ENCODE assay signal across 19 mouse cellular contexts in the genomic region with DNA sequence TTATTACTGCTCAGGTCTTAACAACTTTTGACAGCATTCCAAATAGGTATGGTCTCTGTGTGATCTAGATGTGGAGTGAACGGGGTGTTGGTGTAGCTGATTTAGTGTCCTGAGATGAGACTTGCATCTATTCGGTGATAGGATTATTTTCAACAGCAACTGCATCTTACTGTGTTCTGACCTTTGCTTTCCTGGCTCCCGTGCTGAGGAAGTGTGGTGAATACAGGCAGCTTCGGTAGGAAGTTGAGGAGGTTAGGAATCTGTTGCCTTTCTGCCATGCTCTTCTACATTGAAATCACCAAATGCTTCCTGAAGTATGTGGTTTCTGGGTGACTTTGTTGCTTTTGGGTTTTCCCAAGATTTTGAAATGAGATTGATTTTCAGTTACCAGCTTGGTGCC. TPM values are rescaled to one million over a fixed set of nuclear protein-coding genes. Genes with fewer than 3 reads are reported as not detected.
DNase-seq lines count a peak whose midpoint lies in the region; ATAC-seq and TF ChIP-seq lines count a peak whose summit lies in the region.
"Had no signal": no experiment of that assay in that cellular context is flagged by ENCODE, and none has a peak within 500 bp of the region (broad histone marks: within the 10 kb centered on the region; RNA-seq: fewer than 3 reads in every experiment).

No protein-coding gene starts in this region.

- no peak for TF ChIP-seq CTCF in stomach, postnatal 0 days (IDR thresholded peaks at IDR 0.05; ENCODE audit: low read depth)

- 69% methylated on average over 4 of the region's 4 CpGs for WGBS in heart, embryonic 13.5 days
- 92% methylated on average over 4 of the region's 4 CpGs for WGBS in limb, embryonic 12.5 days
- 87% methylated on average over 4 of the region's 4 CpGs for WGBS in limb, embryonic 10.5 days
- WGBS in stomach, embryonic 14.5 days, result 79% methylated on average over 4 of the region's 4 CpGs
- WGBS in stomach, postnatal 0 days, result 77% methylated on average over 4 of the region's 4 CpGs

- H3K4me3 ChIP-seq in heart, embryonic 13.5 days, result no peak overlapping the region
- H3K4me3 ChIP-seq in limb, embryonic 12.5 days (replicated peaks), result no peak overlapping the region
- H3K4me3 ChIP-seq in limb, embryonic 10.5 days, result no peak overlapping the region
- H3K4me3 ChIP-seq in stomach, embryonic 14.5 days (ENCODE audit: low read depth, low read length), result no peak overlapping the region
- H3K4me3 ChIP-seq in stomach, postnatal 0 days (ENCODE audit: low read depth, low read length), result no peak overlapping the region
- H3K4me3 ChIP-seq: embryonic facial prominence, embryonic 12.5 days; forebrain, embryonic 15.5 days; hindbrain, embryonic 13.5 days had no signal

- no peak for ATAC-seq in heart, embryonic 13.5 days (ENCODE audit: extremely low read depth, insufficient number of reproducible peaks, low FRiP score, low TSS enrichment)
- no peak for ATAC-seq in limb, embryonic 12.5 days (ENCODE audit: insufficient number of reproducible peaks, insufficient read depth, low FRiP score, low TSS enrichment, low read depth)
- ATAC-seq in stomach, embryonic 14.5 days (ENCODE audit: insufficient number of reproducible peaks, insufficient read depth, low FRiP score, low read depth), result no peak
- ATAC-seq in stomach, postnatal 0 days (ENCODE audit: low FRiP score, low TSS enrichment), result no peak
- ATAC-seq: activated CD4-positive, CD25-positive, alpha-beta regulatory T cell, adult 4 months; forebrain, embryonic 15.5 days; hindbrain, postnatal 0 days; Patski had no signal

- no peak overlapping the region for H3K4me2 ChIP-seq in heart, embryonic 13.5 days
- H3K4me2 ChIP-seq in limb, embryonic 12.5 days, result no peak overlapping the region
- H3K4me2 ChIP-seq in stomach, embryonic 14.5 days (replicated peaks; ENCODE audit: low read depth, low read length), result no peak overlapping the region
- no peak overlapping the region for H3K4me2 ChIP-seq in stomach, postnatal 0 days (replicated peaks; ENCODE audit: low read depth)
- H3K4me2 ChIP-seq: embryonic facial prominence, embryonic 12.5 days; forebrain, embryonic 15.5 days; hindbrain, embryonic 13.5 days had no signal

- H3K27ac ChIP-seq in heart, embryonic 13.5 days (replicated peaks), result peak overlapping the region; percentile 65
- 0 out of 2 replicates have a peak overlapping the region, but pooled peaks have one; percentile 29 for H3K27ac ChIP-seq in limb, embryonic 12.5 days
- H3K27ac ChIP-seq in limb, embryonic 10.5 days, result no peak overlapping the region
- peak overlapping the region; percentile 16; the same call in 1 of the 2 replicates for H3K27ac ChIP-seq in stomach, embryonic 14.5 days (ENCODE audit: low read length)
- H3K27ac ChIP-seq in stomach, postnatal 0 days (replicated peaks), result no peak overlapping the region
- H3K27ac ChIP-seq: embryonic facial prominence, embryonic 12.5 days; forebrain, embryonic 15.5 days; hindbrain, embryonic 13.5 days; hindbrain, postnatal 0 days had no signal

- intact Hi-C loops in heart, postnatal 25 days (cut with DNase I), result no loop called here

- no peak overlapping the region for H3K9ac ChIP-seq in heart, embryonic 13.5 days
- H3K9ac ChIP-seq in limb, embryonic 12.5 days (replicated peaks), result no peak overlapping the region
- no peak overlapping the region for H3K9ac ChIP-seq in stomach, embryonic 14.5 days (replicated peaks; ENCODE audit: low read depth, low read length)
- H3K9ac ChIP-seq in stomach, postnatal 0 days (ENCODE audit: low read length), result no peak overlapping the region
- H3K9ac ChIP-seq: embryonic facial prominence, embryonic 12.5 days; forebrain, embryonic 15.5 days; hindbrain, embryonic 13.5 days had no signal

- DNase-seq in heart, postnatal 25 days (ENCODE audit: low spot score), result no peak
- peak; percentile 53 for DNase-seq in kidney, adult 9 months
- DNase-seq in kidney, postnatal 10 days, result no peak
- no peak for DNase-seq in limb, embryonic 10.5 days (ENCODE audit: low spot score)
- DNase-seq in stomach, postnatal 0 days (ENCODE audit: low spot score), result no peak
- DNase-seq: adrenal gland, postnatal 14 days; cerebellum, adult 11-12 months; cerebellum, adult 9-10 months; gastrocnemius, postnatal 36 days had no signal

- H3K4me1 ChIP-seq in heart, embryonic 13.5 days, result peaks cover 89% of the 10 kb centered on the region
- peaks cover 28% of the 10 kb centered on the region for H3K4me1 ChIP-seq in limb, embryonic 12.5 days (replicated peaks)
- H3K4me1 ChIP-seq in limb, embryonic 10.5 days, result peaks cover 24% of the 10 kb centered on the region
- peaks cover 16% of the 10 kb centered on the region for H3K4me1 ChIP-seq in stomach, embryonic 14.5 days (ENCODE audit: control insufficient read depth, insufficient read depth, low read length)
- peaks cover 4% of the 10 kb centered on the region; the same call in 1 of the 2 replicates for H3K4me1 ChIP-seq in stomach, postnatal 0 days (replicated peaks; ENCODE audit: control insufficient read depth, insufficient read depth)

- no peak for TF ChIP-seq EP300 in stomach, postnatal 0 days (optimal IDR thresholded peaks at IDR 0.05)

- H3K27me3 ChIP-seq in heart, embryonic 13.5 days (replicated peaks), result no peaks in the 10 kb centered on the region
- no peaks in the 10 kb centered on the region for H3K27me3 ChIP-seq in limb, embryonic 12.5 days
- H3K27me3 ChIP-seq in limb, embryonic 10.5 days (ENCODE audit: low read depth, poor library complexity, severe bottlenecking), result no peaks in the 10 kb centered on the region
- H3K27me3 ChIP-seq in stomach, embryonic 14.5 days (ENCODE audit: control insufficient read depth, insufficient read depth, low read length), result no peaks in the 10 kb centered on the region
- no peaks in the 10 kb centered on the region for H3K27me3 ChIP-seq in stomach, postnatal 0 days (ENCODE audit: control insufficient read depth, insufficient read depth, low read length)
- H3K27me3 ChIP-seq: CH12.LX; embryonic facial prominence, embryonic 12.5 days; forebrain, embryonic 15.5 days; hindbrain, embryonic 13.5 days; Patski had no signal

- peaks cover 3% of the 10 kb centered on the region; the same call in 1 of the 2 replicates for H3K36me3 ChIP-seq in heart, embryonic 13.5 days
- peaks cover 13% of the 10 kb centered on the region; the same call in 1 of the 2 replicates for H3K36me3 ChIP-seq in limb, embryonic 12.5 days
- peaks cover 11% of the 10 kb centered on the region for H3K36me3 ChIP-seq in limb, embryonic 10.5 days
- no peaks in the 10 kb centered on the region; the same call in 1 of the 2 replicates for H3K36me3 ChIP-seq in stomach, embryonic 14.5 days (ENCODE audit: control insufficient read depth, insufficient read depth, low read length)
- no peaks in the 10 kb centered on the region for H3K36me3 ChIP-seq in stomach, postnatal 0 days (ENCODE audit: control insufficient read depth, insufficient read depth, low read length)
- H3K36me3 ChIP-seq: forebrain, embryonic 15.5 days had no signal

- no peaks in the 10 kb centered on the region for H3K9me3 ChIP-seq in heart, embryonic 13.5 days
- H3K9me3 ChIP-seq in limb, embryonic 12.5 days, result no peaks in the 10 kb centered on the region
- H3K9me3 ChIP-seq in limb, embryonic 10.5 days (replicated peaks), result no peaks in the 10 kb centered on the region
- H3K9me3 ChIP-seq in stomach, embryonic 14.5 days (ENCODE audit: control insufficient read depth, low read depth, low read length), result no peaks in the 10 kb centered on the region
- no peaks in the 10 kb centered on the region for H3K9me3 ChIP-seq in stomach, postnatal 0 days (ENCODE audit: control insufficient read depth, low read length)
- H3K9me3 ChIP-seq: embryonic facial prominence, embryonic 12.5 days; forebrain, embryonic 15.5 days; hindbrain, embryonic 13.5 days had no signal

RNA-seq across cellular contexts. Expression of a gene that starts 22.5 kb away (rescaled TPM):
- 11.4 and 12.0 TPM in 2 replicates for polyA plus RNA-seq in heart, embryonic 13.5 days (2015; fragmentation: Nextera tagmentation; extraction: Ambion mirVana)
- 10 to 100 TPM in 1 of 2 experiments, 1 to 10 TPM in 1; 9.6 to 11.3 TPM for total RNA-seq in heart, postnatal 25 days (2021)
- polyA plus RNA-seq in limb, embryonic 12.5 days (2016; fragmentation: Nextera tagmentation; extraction: Ambion mirVana), result 20.7 and 22.4 TPM in 2 replicates
- polyA plus RNA-seq in limb, embryonic 10.5 days (2016; fragmentation: Nextera tagmentation; extraction: Ambion mirVana), result 16.1 and 22.3 TPM in 2 replicates
- polyA plus RNA-seq in stomach, embryonic 14.5 days (2014; fragmentation: Nextera tagmentation; extraction: Ambion mirVana), result 22.0 TPM in 2 replicates
- polyA plus RNA-seq in stomach, postnatal 0 days (2015; fragmentation: Nextera tagmentation; extraction: Ambion mirVana), result 6.8 and 7.3 TPM in 2 replicates

Comparison
In these comparisons a context has a peak if more than half of its experiments do, and no peak if none do; other contexts are left out.
1. H3K27ac ChIP-seq: peak in heart, embryonic 13.5 days (single experiment), limb, embryonic 12.5 days (single experiment) and stomach, embryonic 14.5 days (single experiment); none in limb, embryonic 10.5 days (single experiment) and stomach, postnatal 0 days (single experiment).